Mouse (Mus musculus): ENCODE results near the gene Ubr2. TPM values are rescaled to one million over a fixed set of nuclear protein-coding genes. Genes with fewer than 3 reads are reported as not detected.

Ubr2 gene
- 8.3 and 10.0 TPM in 2 replicates for polyA plus RNA-seq (2015; fragmentation: Nextera tagmentation; extraction: Ambion mirVana)

DNA sequence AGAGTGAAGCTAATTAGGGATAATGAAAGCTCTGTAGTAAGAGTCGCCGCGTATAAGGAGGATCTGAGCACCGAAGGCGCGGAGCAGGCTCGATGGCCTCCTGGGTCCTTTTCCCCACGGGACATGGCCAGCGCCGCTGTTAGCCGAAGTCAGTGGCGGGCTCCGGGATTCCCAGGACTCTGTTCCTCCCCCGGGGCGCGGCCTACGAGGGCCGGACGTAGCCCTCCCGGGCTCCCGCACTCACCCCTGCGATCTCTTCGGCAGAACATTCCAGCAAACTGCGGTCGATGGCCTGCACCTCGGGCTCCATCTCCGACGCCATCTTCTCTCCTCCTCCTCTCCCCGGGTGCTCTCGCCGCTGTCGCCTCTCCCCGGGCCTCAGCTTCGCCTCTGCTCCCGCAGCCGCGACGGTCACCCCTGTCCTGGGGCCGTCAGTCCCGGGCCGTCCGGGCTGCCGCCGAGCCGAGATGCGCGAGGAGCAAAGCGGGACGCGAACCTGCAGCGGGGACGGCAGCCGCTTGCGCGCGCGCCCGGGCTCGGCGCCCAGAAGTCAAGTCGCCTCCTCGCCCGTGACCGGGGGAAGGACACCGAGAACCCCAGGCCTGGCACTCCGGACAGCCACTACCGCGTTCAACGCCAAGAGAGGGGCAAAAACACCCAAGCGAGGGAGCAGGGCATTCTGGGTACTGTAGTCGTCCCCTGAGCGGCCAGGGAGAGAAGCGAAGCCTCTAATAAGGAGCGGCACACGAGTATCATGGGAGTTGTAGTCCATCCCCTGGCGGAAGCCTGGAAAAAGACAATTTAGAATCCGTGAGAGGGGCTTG lies at the start of gene Ubr2:
Gene Ubr2, minus strand, starts transcription at position 659 of the 824 bp plus-strand sequence.
- Histone ChIP-seq H3K4me2 (peak within 1 kb of the TSS; percentile 81), H3K36me3 (replicated peaks) (peaks cover 20% of the 10 kb centered on the region; the same call in 1 of the 2 replicates), H3K27me3 (0 out of 2 replicates have a peak, but pooled peaks cover 12% of the 10 kb centered on the region), H3K9me3 (replicated peaks) (no peaks in the 10 kb centered on the region), H3K4me3 (replicated peaks) (peak within 1 kb of the TSS; percentile 95), H3K9ac (peak within 1 kb of the TSS; percentile 98), H3K4me1 (replicated peaks) (peaks cover 45% of the 10 kb centered on the region), H3K27ac (replicated peaks) (peak within 1 kb of the TSS; percentile 95)
- ATAC-seq (ENCODE audit: insufficient read depth): peak; percentile 94
- WGBS (ENCODE audit: insufficient replicate concordance): under 1% methylated on average over 77 of the region's 77 CpGs

DNA sequence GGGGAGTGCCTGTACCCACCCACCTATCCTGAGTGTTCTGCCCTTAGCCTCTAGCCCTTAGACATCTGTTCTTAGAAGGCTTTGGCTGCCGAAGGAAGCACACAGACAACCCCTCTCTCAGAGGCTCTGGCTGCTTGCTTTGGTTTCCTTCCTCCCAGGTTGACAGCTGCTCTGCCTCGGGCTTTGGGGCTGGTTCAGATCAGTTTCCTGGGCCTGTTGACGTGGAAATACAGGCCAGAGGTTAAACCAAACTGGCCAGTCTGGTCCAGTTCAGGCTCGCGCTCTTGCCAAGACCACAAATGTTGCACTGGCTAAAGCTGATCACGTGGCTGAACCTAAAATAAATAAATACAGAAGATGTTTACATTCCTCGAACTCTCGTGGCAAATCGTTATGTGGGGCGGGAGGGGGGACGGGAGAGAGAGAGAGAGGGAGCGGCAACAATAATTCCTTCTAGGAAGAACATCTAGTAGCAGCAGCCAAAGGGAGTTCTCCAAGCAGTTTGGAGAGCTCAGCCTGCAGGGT lies 49.5 kb upstream of the Ubr2 start:
- no peaks in the 10 kb centered on the region for H3K9me3 ChIP-seq (replicated peaks)
- no peaks in the 10 kb centered on the region for H3K27me3 ChIP-seq
- H3K36me3 ChIP-seq (replicated peaks): no peaks in the 10 kb centered on the region
- no peak overlapping the region for H3K4me2 ChIP-seq
- WGBS (ENCODE audit: insufficient replicate concordance): 36% methylated on average over 12 of the region's 12 CpGs
- no peak overlapping the region for H3K9ac ChIP-seq
- ATAC-seq (ENCODE audit: insufficient read depth): peak; percentile 74
- no peak overlapping the region for H3K4me3 ChIP-seq (replicated peaks)
- H3K4me1 ChIP-seq (replicated peaks): no peaks in the 10 kb centered on the region
- H3K27ac ChIP-seq (replicated peaks): peak overlapping the region; percentile 57; the same call in 1 of the 2 replicates

DNA sequence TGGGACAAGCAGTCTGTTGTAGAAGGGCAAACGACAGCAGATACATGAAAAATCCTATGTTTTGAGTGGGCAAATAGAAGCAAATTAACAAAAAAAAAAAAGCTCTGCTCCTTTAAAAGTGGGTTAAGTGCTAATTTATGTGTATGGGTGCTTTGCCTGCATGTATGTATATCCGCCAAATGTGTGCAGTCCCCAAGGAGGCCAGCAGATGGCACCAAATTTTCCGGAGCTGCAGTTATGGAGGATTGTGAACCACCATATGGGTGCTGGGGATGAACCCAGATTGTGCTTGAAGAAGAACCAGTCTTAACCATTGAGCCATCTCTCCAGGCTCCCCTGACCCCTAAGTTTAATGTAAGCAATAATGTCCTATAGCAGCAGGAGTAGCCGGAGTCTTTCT lies 47.6 kb upstream of the Ubr2 start:
- H3K9me3 ChIP-seq (replicated peaks): no peaks in the 10 kb centered on the region
- no peak overlapping the region for H3K4me3 ChIP-seq (replicated peaks)
- H3K27ac ChIP-seq (replicated peaks): no peak overlapping the region
- no peaks in the 10 kb centered on the region for H3K4me1 ChIP-seq (replicated peaks)
- no peaks in the 10 kb centered on the region for H3K27me3 ChIP-seq
- no peak overlapping the region for H3K4me2 ChIP-seq
- no peaks in the 10 kb centered on the region for H3K36me3 ChIP-seq (replicated peaks)
- WGBS (ENCODE audit: insufficient replicate concordance): 82% methylated on average over 4 of the region's 4 CpGs
- no peak overlapping the region for H3K9ac ChIP-seq
- ATAC-seq (ENCODE audit: insufficient read depth): no peak

DNA sequence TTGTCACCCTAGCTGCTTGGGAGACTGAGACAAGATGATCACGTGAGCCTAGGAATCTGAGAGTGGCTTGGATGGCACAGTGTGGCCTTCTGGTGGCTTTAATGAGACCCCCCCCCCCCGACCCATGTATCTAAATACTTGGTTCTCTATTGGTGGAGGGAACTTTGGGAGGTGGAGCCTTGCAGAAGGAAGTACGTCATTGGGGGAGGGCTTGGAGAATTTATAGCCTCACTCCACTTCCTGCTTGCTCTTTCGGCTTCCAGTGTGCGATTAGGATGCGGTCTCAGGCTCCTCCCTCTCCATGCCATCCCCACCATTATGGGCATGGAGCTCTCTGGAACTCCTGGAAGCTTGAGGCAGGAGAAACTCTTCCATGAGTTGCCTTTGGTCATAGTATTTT lies 46.1 kb upstream of the Ubr2 start:
- H3K9me3 ChIP-seq (replicated peaks): no peaks in the 10 kb centered on the region
- H3K27me3 ChIP-seq: no peaks in the 10 kb centered on the region
- no peak for ATAC-seq (ENCODE audit: insufficient read depth)
- H3K36me3 ChIP-seq (replicated peaks): no peaks in the 10 kb centered on the region
- no peak overlapping the region for H3K27ac ChIP-seq (replicated peaks)
- H3K4me1 ChIP-seq (replicated peaks): no peaks in the 10 kb centered on the region
- 56% methylated on average over 6 of the region's 6 CpGs for WGBS (ENCODE audit: insufficient replicate concordance)
- no peak overlapping the region for H3K4me2 ChIP-seq
- H3K9ac ChIP-seq: no peak overlapping the region
- H3K4me3 ChIP-seq (replicated peaks): no peak overlapping the region

DNA sequence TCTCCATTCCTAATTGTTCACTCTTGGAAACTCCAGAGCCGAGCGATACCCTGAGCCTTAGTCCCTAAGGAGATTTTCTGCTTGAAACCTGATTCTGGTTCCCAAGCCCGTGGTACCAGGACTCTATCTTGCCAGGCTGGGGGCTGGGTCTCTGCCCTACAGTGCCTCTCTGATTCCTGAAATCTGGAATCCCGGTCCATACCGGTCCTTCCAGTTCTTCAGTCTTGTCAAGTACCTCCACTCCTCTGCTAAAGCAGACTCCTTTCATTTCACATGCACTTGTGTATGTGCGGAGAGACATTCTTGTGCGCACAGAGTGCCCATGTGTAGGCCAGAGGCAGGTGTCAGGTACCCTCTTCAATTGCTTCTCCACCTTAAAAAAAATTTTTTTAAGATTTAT lies 44.8 kb upstream of the Ubr2 start:
- no peak overlapping the region for H3K9ac ChIP-seq
- no peak overlapping the region for H3K27ac ChIP-seq (replicated peaks)
- H3K4me3 ChIP-seq (replicated peaks): no peak overlapping the region
- no peak overlapping the region for H3K4me2 ChIP-seq
- no peak for ATAC-seq (ENCODE audit: insufficient read depth)
- no peaks in the 10 kb centered on the region for H3K36me3 ChIP-seq (replicated peaks)
- 78% methylated on average over 7 of the region's 7 CpGs for WGBS (ENCODE audit: insufficient replicate concordance)
- no peaks in the 10 kb centered on the region for H3K27me3 ChIP-seq
- no peaks in the 10 kb centered on the region for H3K9me3 ChIP-seq (replicated peaks)
- no peaks in the 10 kb centered on the region for H3K4me1 ChIP-seq (replicated peaks)

DNA sequence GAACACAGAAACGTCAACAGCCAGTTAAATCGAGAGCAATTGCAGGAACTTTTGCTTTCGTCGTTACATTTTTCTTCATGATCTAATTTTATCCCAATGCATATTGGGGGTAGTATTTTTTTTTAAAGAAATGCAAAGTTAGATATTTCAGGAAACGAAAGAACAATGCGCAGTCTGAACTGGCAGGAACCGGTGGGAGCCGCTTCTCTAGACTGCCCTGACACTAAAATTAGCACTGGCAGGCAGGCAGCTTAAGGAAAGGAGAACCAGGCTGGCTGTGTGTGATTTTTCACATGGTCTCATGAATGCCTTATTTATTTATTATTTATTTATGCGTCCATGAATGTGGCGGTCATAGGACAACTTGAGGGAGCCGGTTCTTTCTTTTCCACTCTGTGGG lies 44.3 kb upstream of the Ubr2 start:
- Histone ChIP-seq H3K27me3 (no peaks in the 10 kb centered on the region), H3K4me3 (replicated peaks) (no peak overlapping the region), H3K9ac (no peak overlapping the region), H3K9me3 (replicated peaks) (no peaks in the 10 kb centered on the region), H3K4me2 (no peak overlapping the region), H3K36me3 (replicated peaks) (no peaks in the 10 kb centered on the region), H3K27ac (replicated peaks) (no peak overlapping the region), H3K4me1 (replicated peaks) (no peaks in the 10 kb centered on the region)
- ATAC-seq (ENCODE audit: insufficient read depth): 0 out of 2 replicates have a peak, but pooled peaks have one; percentile 18
- 33% methylated on average over 11 of the region's 11 CpGs for WGBS (ENCODE audit: insufficient replicate concordance)

DNA sequence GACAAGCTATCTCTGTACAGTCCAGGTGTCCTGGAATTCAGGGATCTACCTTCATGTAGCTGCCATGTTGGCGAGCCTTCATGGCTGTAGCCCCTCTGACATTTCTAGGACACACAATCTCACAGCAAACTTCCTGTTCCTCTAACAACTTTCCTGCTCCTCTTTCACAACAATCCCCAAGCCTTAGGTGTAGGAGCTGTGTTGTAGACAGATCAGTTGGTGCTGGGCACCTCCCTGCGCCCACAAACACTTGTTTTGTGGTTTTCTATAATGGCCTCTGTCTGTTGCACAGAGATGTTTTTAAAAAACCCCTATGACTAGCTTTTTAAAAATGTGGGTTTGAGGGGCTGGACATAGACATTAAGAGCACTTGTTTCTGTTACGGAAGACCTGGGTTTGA lies 40.3 kb upstream of the Ubr2 start:
- H3K4me1 ChIP-seq (replicated peaks): no peaks in the 10 kb centered on the region
- WGBS (ENCODE audit: insufficient replicate concordance): 37% methylated on average over 3 of the region's 3 CpGs
- no peak overlapping the region for H3K9ac ChIP-seq
- no peak overlapping the region for H3K27ac ChIP-seq (replicated peaks)
- H3K27me3 ChIP-seq: no peaks in the 10 kb centered on the region
- no peak for ATAC-seq (ENCODE audit: insufficient read depth)
- H3K4me3 ChIP-seq (replicated peaks): no peak overlapping the region
- H3K4me2 ChIP-seq: no peak overlapping the region
- no peaks in the 10 kb centered on the region for H3K9me3 ChIP-seq (replicated peaks)
- no peaks in the 10 kb centered on the region for H3K36me3 ChIP-seq (replicated peaks)

DNA sequence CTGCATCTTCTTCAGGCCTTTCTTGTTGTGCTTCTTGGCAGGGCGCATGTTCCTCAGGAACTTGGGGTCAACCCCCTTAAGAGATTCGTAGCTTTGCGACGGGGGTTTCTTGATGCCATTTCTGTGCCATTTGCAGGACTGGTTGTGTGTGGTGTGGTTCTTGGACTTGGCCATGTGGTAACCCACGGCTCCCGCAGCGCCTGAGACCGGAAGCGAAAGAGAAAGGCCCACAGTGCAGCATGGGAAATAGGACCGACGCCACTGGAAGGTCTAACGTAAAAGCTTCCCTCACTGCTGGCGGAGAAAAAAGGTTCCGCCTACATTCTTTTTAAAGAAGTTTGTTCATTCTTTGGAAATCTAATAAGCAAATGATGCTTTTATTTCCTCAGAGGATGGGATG lies 32.5 kb upstream of the Ubr2 start:
- H3K27ac ChIP-seq (replicated peaks): no peak overlapping the region
- H3K27me3 ChIP-seq: no peaks in the 10 kb centered on the region
- H3K4me3 ChIP-seq (replicated peaks): no peak overlapping the region
- H3K4me2 ChIP-seq: no peak overlapping the region
- no peak for ATAC-seq (ENCODE audit: insufficient read depth)
- 80% methylated on average over 14 of the region's 14 CpGs for WGBS (ENCODE audit: insufficient replicate concordance)
- no peaks in the 10 kb centered on the region for H3K4me1 ChIP-seq (replicated peaks)
- no peaks in the 10 kb centered on the region for H3K9me3 ChIP-seq (replicated peaks)
- no peak overlapping the region for H3K9ac ChIP-seq
- no peaks in the 10 kb centered on the region for H3K36me3 ChIP-seq (replicated peaks)

DNA sequence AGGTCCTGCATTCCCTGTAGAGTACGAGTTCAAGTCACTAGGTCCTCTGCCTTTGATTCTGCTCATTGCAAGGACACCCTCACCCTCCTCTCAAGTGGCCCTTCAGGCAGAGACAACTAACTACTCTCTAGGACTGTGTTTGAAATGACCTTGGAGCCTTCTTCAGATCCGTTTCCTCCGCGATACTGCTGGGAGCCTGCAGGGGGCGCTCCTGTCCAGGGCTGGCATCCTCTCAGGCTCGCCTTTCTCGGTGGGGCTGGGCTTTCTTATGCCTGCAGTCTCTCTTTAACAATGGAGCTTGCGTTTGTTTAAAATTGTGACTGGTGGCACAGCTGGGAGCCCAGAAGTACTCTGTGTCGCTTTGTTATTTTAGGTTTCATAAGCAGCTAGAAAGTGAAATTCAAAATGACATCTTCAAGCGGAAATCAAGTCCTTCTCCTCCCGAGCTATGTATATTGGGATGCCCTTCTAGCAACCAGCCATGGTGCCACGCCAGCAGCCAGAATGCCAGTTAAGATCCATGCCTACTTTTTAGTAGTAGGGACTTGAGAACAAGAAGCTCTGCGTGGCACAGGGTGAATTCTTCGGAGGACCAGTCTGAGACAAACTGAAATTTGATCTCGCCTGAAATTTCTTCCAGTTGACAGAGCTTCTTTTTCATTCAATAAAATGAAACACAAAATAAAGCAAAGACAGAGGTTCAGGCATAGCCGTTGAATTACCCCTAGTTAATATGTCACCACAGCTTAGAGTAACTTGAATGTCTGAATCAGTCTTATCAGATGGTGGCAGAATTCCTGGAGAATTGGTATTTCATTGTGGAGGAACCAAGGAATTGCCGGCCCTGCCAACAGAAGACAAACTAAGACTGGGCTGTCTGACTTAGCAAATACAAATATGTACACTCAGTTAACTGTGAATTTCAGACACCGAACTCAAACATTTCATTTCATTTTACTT lies 28.8 kb upstream of the Ubr2 start:
- WGBS (ENCODE audit: insufficient replicate concordance): 25% methylated on average over 18 of the region's 18 CpGs
- Histone ChIP-seq H3K4me3 (replicated peaks) (0 out of 2 replicates have a peak overlapping the region, but pooled peaks have one; percentile 0), H3K27me3 (no peaks in the 10 kb centered on the region), H3K4me1 (replicated peaks) (no peaks in the 10 kb centered on the region), H3K36me3 (replicated peaks) (no peaks in the 10 kb centered on the region), H3K4me2 (peak overlapping the region; percentile 13; the same call in 1 of the 2 replicates), H3K9ac (no peak overlapping the region), H3K9me3 (replicated peaks) (no peaks in the 10 kb centered on the region), H3K27ac (replicated peaks) (no peak overlapping the region)
- no peak for ATAC-seq (ENCODE audit: insufficient read depth)

DNA sequence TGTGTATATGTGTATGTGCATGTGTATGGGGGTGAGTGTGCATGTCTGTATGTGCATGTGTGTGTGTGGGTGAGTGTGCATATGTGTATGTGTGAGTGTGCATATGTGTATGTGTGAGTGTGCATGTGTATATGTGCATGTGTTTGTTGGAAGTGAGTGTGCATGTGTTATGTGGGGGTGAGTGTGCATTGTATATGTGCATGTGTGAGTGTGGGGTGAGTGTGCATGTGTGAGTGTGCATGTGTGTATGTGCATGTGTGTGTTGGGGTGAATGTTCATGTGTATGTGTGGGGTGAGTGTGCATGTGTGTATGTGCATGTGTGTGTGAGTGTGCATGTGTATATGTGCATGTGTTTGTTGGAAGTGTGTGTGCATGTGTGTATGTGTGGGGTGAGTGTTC lies 24.2 kb upstream of the Ubr2 start:
- Histone ChIP-seq H3K4me3 (replicated peaks) (no peak overlapping the region), H3K9ac (no peak overlapping the region), H3K27ac (replicated peaks) (no peak overlapping the region), H3K4me1 (replicated peaks) (no peaks in the 10 kb centered on the region), H3K36me3 (replicated peaks) (no peaks in the 10 kb centered on the region), H3K9me3 (replicated peaks) (no peaks in the 10 kb centered on the region), H3K4me2 (no peak overlapping the region), H3K27me3 (0 out of 2 replicates have a peak, but pooled peaks cover 4% of the 10 kb centered on the region)
- no peak for ATAC-seq (ENCODE audit: insufficient read depth)

DNA sequence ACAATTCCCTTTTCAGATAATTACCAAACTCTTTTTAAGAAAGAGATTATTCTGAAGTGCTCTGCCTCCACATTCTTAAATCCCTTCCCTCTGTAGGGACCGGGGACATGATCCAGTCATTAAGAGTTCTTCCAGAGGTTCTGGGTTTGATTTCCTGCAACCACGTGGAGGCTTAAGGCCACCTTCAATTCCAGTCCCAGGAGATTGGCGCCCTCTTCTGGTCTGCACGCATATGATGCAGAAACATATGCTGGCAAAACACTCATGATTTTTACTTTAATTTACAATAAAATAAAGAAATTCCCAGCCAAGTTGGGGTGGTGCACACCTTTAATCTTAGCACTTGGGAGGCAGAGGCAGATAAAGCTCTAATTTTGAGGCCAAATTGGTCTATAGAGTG lies 23.3 kb upstream of the Ubr2 start:
- WGBS (ENCODE audit: insufficient replicate concordance): 0% methylated on average over 4 of the region's 4 CpGs
- Histone ChIP-seq H3K27ac (replicated peaks) (no peak overlapping the region), H3K27me3 (0 out of 2 replicates have a peak, but pooled peaks cover 4% of the 10 kb centered on the region), H3K9ac (no peak overlapping the region), H3K4me3 (replicated peaks) (no peak overlapping the region), H3K36me3 (replicated peaks) (no peaks in the 10 kb centered on the region), H3K4me2 (no peak overlapping the region), H3K9me3 (replicated peaks) (no peaks in the 10 kb centered on the region), H3K4me1 (replicated peaks) (no peaks in the 10 kb centered on the region)
- ATAC-seq (ENCODE audit: insufficient read depth): no peak

All from liver, embryonic 15.5 days (tissue).